Mouse (Mus musculus) adrenal gland, adult (tissue): ENCODE measurements around the gene Cat.
A peak's percentile ranks its signal among the peaks of the same experiment; 100 is the strongest.

ENCODE experiments used
- DNase-seq, 2 experiments: peaks; one replicate each; pipeline ENCODE4 v3.0.0; 2022 to 2023; ENCODE audit warnings: low spot score in 1 of 2; ENCODE audit not compliant: inconsistent age in 2 of 2

Cat gene

GRCm38 (mm10) chr2:103439710-103440109, 45.2 kb downstream of the Cat start:
- peak; percentile 73 to 91 for DNase-seq

- no peak for DNase-seq
Measured at GRCm38 (mm10) chr2:103439071-103439622, 45.8 kb downstream of the Cat start.

- DNase-seq: no peak
Measured at GRCm38 (mm10) chr2:103436534-103436933, 48.4 kb downstream of the Cat start.

GRCm38 (mm10) chr2:103435110-103435509, 49.9 kb downstream of the Cat start:
- peak in 1 of 2 experiments; percentile 61 for DNase-seq

GRCm38 (mm10) chr2:103432695-103433275, 52.2 kb downstream of the Cat start:
- DNase-seq: peak in 1 of 2 experiments; percentile 78

GRCm38 (mm10) chr2:103430712-103431111, 54.2 kb downstream of the Cat start:
- DNase-seq: no peak

GRCm38 (mm10) chr2:103428356-103428755, 56.6 kb downstream of the Cat start:
- no peak for DNase-seq

- no peak for DNase-seq
Measured at GRCm38 (mm10) chr2:103425456-103426063, 59.4 kb downstream of the Cat start.

- peak; percentile 43 to 86 for DNase-seq
Measured at GRCm38 (mm10) chr2:103424349-103425026, 60.5 kb downstream of the Cat start.

GRCm38 (mm10) chr2:103423884-103424283, 61.1 kb downstream of the Cat start:
- no peak for DNase-seq

- DNase-seq: no peak
Measured at GRCm38 (mm10) chr2:103420650-103421507, 64.1 kb downstream of the Cat start.

- DNase-seq: no peak
Measured at GRCm38 (mm10) chr2:103415774-103416173, 69.2 kb downstream of the Cat start.

GRCm38 (mm10) chr2:103413381-103413780, 71.6 kb downstream of the Cat start:
- DNase-seq: no peak

- no peak for DNase-seq
Measured at GRCm38 (mm10) chr2:103411816-103412215, 73.1 kb downstream of the Cat start.

- DNase-seq: peak in 1 of 2 experiments; percentile 66
Measured at GRCm38 (mm10) chr2:103411348-103411747, 73.6 kb downstream of the Cat start, which contains the start of gene Elf5. TSS of gene Elf5 (plus strand) at chr2:103411688.

GRCm38 (mm10) chr2:103406239-103406638, 78.7 kb downstream of the Cat start:
- no peak for DNase-seq
